Mouse (Mus musculus) liver, embryonic 14.5 days (tissue): Measurements from ENCODE around the gene Lsp1.

Source experiments
- CTCF ChIP-seq: IDR thresholded peaks from 2 replicates; pipeline ENCODE4 v1.5.1; 2016; ENCODE audit warnings: antibody characterized with exemption, low read depth, control low read depth
- EP300 ChIP-seq: IDR thresholded peaks from 2 replicates; pipeline ENCODE4 v1.6.1; 2016; ENCODE audit warnings: antibody characterized with exemption, low read depth

DNA sequence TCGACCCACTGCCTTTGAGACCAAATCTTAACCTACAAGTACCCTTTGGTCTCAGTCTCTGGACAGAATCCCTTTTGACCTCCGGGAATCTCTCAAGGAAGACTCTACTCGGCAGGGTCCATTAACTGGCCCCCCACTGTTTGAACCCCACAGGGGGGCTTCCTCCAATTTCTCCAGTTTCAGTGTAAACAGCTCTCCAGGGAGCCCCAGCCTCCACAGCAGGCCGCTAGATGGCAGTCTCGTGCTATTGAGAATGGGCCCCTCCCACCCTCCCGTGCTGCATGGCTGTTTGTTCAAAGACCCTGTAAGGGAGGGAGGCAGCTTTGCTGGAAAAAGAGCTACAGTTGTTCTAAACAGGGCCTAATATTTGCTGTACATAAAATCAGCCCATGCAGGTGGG lies 77.3 kb downstream of the Lsp1 start:
- TF ChIP-seq CTCF (peak; percentile 77), EP300 (no peak)
